Comparison of ENCODE assay signal across 9 mouse cellular contexts in the genomic region with DNA sequence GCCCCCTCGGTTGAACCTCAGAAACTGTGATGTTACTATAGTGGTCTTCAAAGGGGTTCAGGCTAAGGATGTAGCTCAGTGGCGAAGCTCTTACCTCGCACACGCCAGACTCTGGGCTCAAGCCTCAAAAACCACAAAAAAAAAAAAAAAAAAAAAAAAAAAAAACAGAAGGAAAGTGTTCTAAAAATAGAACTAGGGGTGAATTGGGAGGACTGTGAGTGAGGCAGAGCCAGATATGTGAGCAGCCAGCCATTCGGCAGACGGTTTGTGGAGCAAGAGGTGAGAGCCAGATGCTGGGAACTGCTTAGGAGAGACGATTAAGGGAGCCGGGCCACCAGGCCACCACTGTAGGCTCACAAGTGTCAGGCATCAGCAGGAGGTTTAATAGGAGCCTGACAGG.
DNase-seq lines count a peak whose midpoint lies in the region; ATAC-seq and TF ChIP-seq lines count a peak whose summit lies in the region.
"Had no signal": no experiment of that assay in that cellular context is flagged by ENCODE, and none has a peak within 500 bp of the region (broad histone marks: within the 10 kb centered on the region; RNA-seq: fewer than 3 reads in every experiment).

No protein-coding gene starts in this region.

- DNase-seq in heart, adult 2 months = no peak
- DNase-seq in heart, adult 9 months (ENCODE audit: low spot score in 2 of 2) = no peak
- DNase-seq in midbrain, postnatal 0 days (ENCODE audit: low spot score) = no peak
- DNase-seq in midbrain, embryonic 10.5 days (ENCODE audit: low spot score) = no peak
- no peak for DNase-seq in left cerebral cortex, postnatal 14 days (ENCODE audit: low spot score in 2 of 2)
- no peak for DNase-seq in hindbrain, embryonic 11.5 days (ENCODE audit: low spot score)
- DNase-seq: adrenal gland, postnatal 25 days had no signal

- H3K36me3 ChIP-seq in heart, adult 2 months (ENCODE audit: control insufficient read depth, insufficient read depth, low read length) = peaks cover 26% of the 10 kb centered on the region
- no peaks in the 10 kb centered on the region for H3K36me3 ChIP-seq in midbrain, postnatal 0 days (ENCODE audit: insufficient read depth, low read length)
- H3K36me3 ChIP-seq in midbrain, embryonic 10.5 days = no peaks in the 10 kb centered on the region
- H3K36me3 ChIP-seq in heart, embryonic 12.5 days = peaks cover 8% of the 10 kb centered on the region
- H3K36me3 ChIP-seq in myocyte (ENCODE audit: control insufficient read depth, insufficient read depth) = no peaks in the 10 kb centered on the region
- no peaks in the 10 kb centered on the region for H3K36me3 ChIP-seq in hindbrain, embryonic 11.5 days (ENCODE audit: control insufficient read depth, insufficient read depth, low read length)

- H3K27ac ChIP-seq in heart, adult 2 months = peak overlapping the region; percentile 87
- no peak overlapping the region for H3K27ac ChIP-seq in midbrain, postnatal 0 days (ENCODE audit: low read depth, low read length)
- no peak overlapping the region for H3K27ac ChIP-seq in midbrain, embryonic 10.5 days (replicated peaks)
- H3K27ac ChIP-seq in heart, embryonic 12.5 days (ENCODE audit: poor library complexity, severe bottlenecking) = peak overlapping the region; percentile 84
- no peak overlapping the region for H3K27ac ChIP-seq in hindbrain, embryonic 11.5 days (ENCODE audit: low read depth, low read length)

- peaks cover 47% of the 10 kb centered on the region for H3K4me1 ChIP-seq in heart, adult 2 months (ENCODE audit: control insufficient read depth, insufficient read depth, low read length)
- H3K4me1 ChIP-seq in midbrain, postnatal 0 days (ENCODE audit: insufficient read depth, low read length) = no peaks in the 10 kb centered on the region
- H3K4me1 ChIP-seq in midbrain, embryonic 10.5 days = peaks cover 11% of the 10 kb centered on the region
- peaks cover 56% of the 10 kb centered on the region for H3K4me1 ChIP-seq in heart, embryonic 12.5 days (replicated peaks)
- H3K4me1 ChIP-seq in hindbrain, embryonic 11.5 days (replicated peaks; ENCODE audit: control insufficient read depth, insufficient read depth, low read length) = no peaks in the 10 kb centered on the region

- TF ChIP-seq CTCF in heart, adult 2 months (IDR thresholded peaks at IDR 0.05) = no peak
- no peak for TF ChIP-seq CTCF in midbrain, postnatal 0 days (IDR thresholded peaks at IDR 0.05)

- H3K9ac ChIP-seq in heart, adult 2 months (ENCODE audit: low read depth, low read length) = no peak overlapping the region
- H3K9ac ChIP-seq in midbrain, postnatal 0 days (replicated peaks; ENCODE audit: low read length, poor library complexity, severe bottlenecking) = no peak overlapping the region
- no peak overlapping the region; the same call in 1 of the 2 replicates for H3K9ac ChIP-seq in heart, embryonic 12.5 days
- no peak overlapping the region for H3K9ac ChIP-seq in hindbrain, embryonic 11.5 days (ENCODE audit: low read depth, low read length)

- TF ChIP-seq POLR2A in heart, adult 2 months (IDR thresholded peaks at IDR 0.05; ENCODE audit: insufficient read depth, low read depth, low read length) = no peak
- TF ChIP-seq POLR2A in myocyte (IDR thresholded peaks at IDR 0.05; ENCODE audit: insufficient read length, low read depth) = no peak

- no peaks in the 10 kb centered on the region for H3K9me3 ChIP-seq in midbrain, postnatal 0 days (ENCODE audit: low read length)
- no peaks in the 10 kb centered on the region for H3K9me3 ChIP-seq in midbrain, embryonic 10.5 days (replicated peaks)
- H3K9me3 ChIP-seq in heart, embryonic 12.5 days (replicated peaks) = peaks cover 12% of the 10 kb centered on the region; the same call in 1 of the 2 replicates
- no peaks in the 10 kb centered on the region for H3K9me3 ChIP-seq in hindbrain, embryonic 11.5 days (ENCODE audit: control insufficient read depth, low read length)

- intact Hi-C loops in heart, adult 2 months (cut with DNase I) = loop anchor here (1.0 to 2.0 kb wide), 2 partner anchors 81 to 140 kb away; a partner anchor contains a TSS
- intact Hi-C loops in left cerebral cortex, postnatal 14 days (cut with DNase I) = loop anchor here (2.0 to 5.0 kb wide), 2 partner anchors 81 to 141 kb away; a partner anchor contains a TSS

- no peak overlapping the region for H3ac ChIP-seq in myocyte (ENCODE audit: control insufficient read depth, insufficient read length)

- H3K4me3 ChIP-seq in heart, adult 2 months = no peak overlapping the region
- no peak overlapping the region for H3K4me3 ChIP-seq in midbrain, postnatal 0 days (ENCODE audit: low read depth, low read length)
- no peak overlapping the region for H3K4me3 ChIP-seq in midbrain, embryonic 10.5 days
- H3K4me3 ChIP-seq in heart, embryonic 12.5 days = no peak overlapping the region
- no peak overlapping the region for H3K4me3 ChIP-seq in myocyte
- no peak overlapping the region for H3K4me3 ChIP-seq in hindbrain, embryonic 11.5 days (ENCODE audit: low read depth, low read length)

- H3K4me2 ChIP-seq in midbrain, postnatal 0 days (ENCODE audit: low read depth, low read length, poor library complexity, severe bottlenecking) = no peak overlapping the region
- H3K4me2 ChIP-seq in heart, embryonic 12.5 days = peak overlapping the region; percentile 9; the same call in 1 of the 2 replicates
- peak overlapping the region; percentile 73 for H3K4me2 ChIP-seq in myocyte (ENCODE audit: low read depth)
- no peak overlapping the region for H3K4me2 ChIP-seq in hindbrain, embryonic 11.5 days (replicated peaks; ENCODE audit: low read depth, low read length)

- H3K79me2 ChIP-seq in heart, adult 2 months (replicated peaks; ENCODE audit: control insufficient read depth, insufficient read depth, low read length) = no peaks in the 10 kb centered on the region; the same call in 1 of the 2 replicates
- H3K79me2 ChIP-seq in myocyte (ENCODE audit: control insufficient read depth, insufficient read depth) = no peaks in the 10 kb centered on the region

- 0 out of 2 replicates have a peak, but pooled peaks have one; percentile 31 for ATAC-seq in midbrain, postnatal 0 days (ENCODE audit: low FRiP score)
- no peak for ATAC-seq in heart, embryonic 12.5 days (ENCODE audit: insufficient number of reproducible peaks, low FRiP score)
- no peak for ATAC-seq in hindbrain, embryonic 11.5 days (ENCODE audit: low FRiP score)

- no peaks in the 10 kb centered on the region for H3K27me3 ChIP-seq in heart, adult 2 months (ENCODE audit: control insufficient read depth, insufficient read depth, low read length)
- H3K27me3 ChIP-seq in midbrain, postnatal 0 days (ENCODE audit: insufficient read depth, low read length) = no peaks in the 10 kb centered on the region
- no peaks in the 10 kb centered on the region; the same call in 1 of the 2 replicates for H3K27me3 ChIP-seq in midbrain, embryonic 10.5 days (ENCODE audit: low read depth, poor library complexity, severe bottlenecking)
- H3K27me3 ChIP-seq in heart, embryonic 12.5 days (replicated peaks) = no peaks in the 10 kb centered on the region
- H3K27me3 ChIP-seq in myocyte (ENCODE audit: control insufficient read depth, insufficient read depth, insufficient read length) = no peaks in the 10 kb centered on the region
- H3K27me3 ChIP-seq in hindbrain, embryonic 11.5 days (ENCODE audit: control insufficient read depth, insufficient read depth, low read length) = no peaks in the 10 kb centered on the region

- 5% methylated on average over 8 of the region's 8 CpGs for WGBS in heart, adult 2 months
- WGBS in midbrain, postnatal 0 days = 41% methylated on average over 8 of the region's 8 CpGs
- WGBS in midbrain, embryonic 10.5 days = 65% methylated on average over 8 of the region's 8 CpGs
- WGBS in heart, embryonic 12.5 days = 7% methylated on average over 8 of the region's 8 CpGs
- 47% methylated on average over 8 of the region's 8 CpGs for whole genome bisulfite sequencing in hindbrain, embryonic 11.5 days

- no peak for TF ChIP-seq EP300 in heart, adult 2 months (IDR thresholded peaks at IDR 0.05; ENCODE audit: insufficient read depth, low read depth, low read length)

TF ChIP-seq in myocyte, 11 proteins besides CTCF, POLR2A, EP300 and RAD21:
- TF ChIP-seq USF1 (IDR thresholded peaks at IDR 0.05; ENCODE audit: low read depth) (no peak), TCF12 (IDR thresholded peaks at IDR 0.05; ENCODE audit: insufficient read depth, poor library complexity, severe bottlenecking) (no peak), CEBPB (IDR thresholded peaks at IDR 0.05; ENCODE audit: insufficient read depth, poor library complexity, severe bottlenecking) (no peak), MYOG (IDR thresholded peaks at IDR 0.05; ENCODE audit: control insufficient read depth in 1 of 3, insufficient read depth in 1 of 3, insufficient read length in 2 of 3, low read depth in 2 of 3) (no peak), MAX (IDR thresholded peaks at IDR 0.05; ENCODE audit: low read depth) (no peak), TCF3 (IDR thresholded peaks at IDR 0.05; ENCODE audit: insufficient read length, low read depth) (no peak), SRF (IDR thresholded peaks at IDR 0.05; ENCODE audit: control insufficient read depth, insufficient read length, low read depth) (no peak), E2F4 (IDR thresholded peaks at IDR 0.05; ENCODE audit: insufficient read depth) (no peak), REST (IDR thresholded peaks at IDR 0.05; ENCODE audit: insufficient read depth, insufficient read length) (no peak), MYOD1 (IDR thresholded peaks at IDR 0.05; ENCODE audit: control insufficient read depth in 1 of 3, insufficient read length in 2 of 3, low read depth in 2 of 3) (no peak), POLR2AphosphoS2 (IDR thresholded peaks at IDR 0.05; ENCODE audit: insufficient read length, low read depth) (no peak)

Comparison
In these comparisons a context has a peak if more than half of its experiments do, and no peak if none do; other contexts are left out.
1. H3K27ac ChIP-seq: peak in heart, adult 2 months (single experiment) and heart, embryonic 12.5 days (single experiment); none in midbrain, postnatal 0 days (single experiment), midbrain, embryonic 10.5 days (single experiment) and hindbrain, embryonic 11.5 days (single experiment).
2. H3K4me2 ChIP-seq: peak in heart, embryonic 12.5 days (single experiment) and myocyte (single experiment); none in midbrain, postnatal 0 days (single experiment) and hindbrain, embryonic 11.5 days (single experiment).